Mouse (Mus musculus): ENCODE data around the gene Serpina1b. TPM values are rescaled to one million over a fixed set of nuclear protein-coding genes. Genes with fewer than 3 reads are reported as not detected.

Serpina1b gene
- polyA plus RNA-seq (2015; fragmentation: Nextera tagmentation; extraction: Ambion mirVana) = 70.9 and 103 TPM in 2 replicates

DNA sequence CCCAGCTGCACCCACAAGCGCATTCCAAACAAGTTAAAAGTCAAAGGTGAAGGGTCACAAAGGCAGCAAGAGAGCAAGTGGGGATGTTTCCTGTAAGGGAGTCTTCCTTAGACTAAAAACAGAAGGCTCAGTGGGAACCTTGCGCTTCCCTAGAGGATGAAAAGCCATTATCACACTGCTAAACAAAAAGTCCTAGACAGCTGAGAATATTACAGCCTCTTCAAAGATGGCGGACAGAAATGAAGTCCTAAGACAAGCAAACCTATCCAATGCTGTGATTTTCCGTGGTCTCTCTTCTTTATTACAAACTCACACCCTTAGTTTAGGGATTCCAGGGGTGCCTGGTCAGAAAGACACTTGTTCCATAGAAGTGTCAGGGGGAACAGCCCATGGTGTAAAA is at the start of gene Serpina1b:
Serpina1b (minus strand) TSS at position 101 of the 400 bp plus-strand sequence.

GRCm38 (mm10) chr12:103863101-103863974 is 33.2 kb upstream of the Serpina1b start, which contains the start of gene Serpina1a:
Gene Serpina1a, minus strand, starts transcription at chr12:103863562.

GRCm38 (mm10) chr12:103773246-103773851 is 56.8 kb downstream of the Serpina1b start, which contains the start of gene Serpina1d:
Gene Serpina1d, minus strand, starts transcription at chr12:103773592.

DNA sequence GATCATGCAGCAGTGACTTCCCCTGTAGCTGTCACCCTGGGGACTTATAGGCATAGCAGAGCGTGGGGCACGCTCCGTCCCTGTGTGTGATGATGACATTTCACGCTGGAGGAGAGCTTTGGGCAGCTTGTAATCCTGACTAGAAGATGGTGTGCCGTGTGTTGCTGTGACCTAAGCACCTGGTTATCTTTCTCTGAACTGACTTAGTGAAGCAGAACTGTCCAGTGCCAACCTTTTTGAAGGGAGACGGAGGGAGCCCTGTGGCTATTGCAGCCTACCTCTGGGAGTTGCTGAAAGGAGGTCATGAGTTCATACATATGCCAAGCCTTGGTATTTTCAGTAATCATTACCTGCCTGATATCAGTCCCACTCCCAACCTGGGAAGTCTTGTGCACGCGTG is 134.7 kb downstream of the Serpina1b start, which contains the start of gene Serpina1f:
Serpina1f (minus strand) TSS at position 101 of the 400 bp plus-strand sequence.

Other genes with a start within 250 kb of the Serpina1b start
- gene Serpina10, start 198.9 kb downstream of the Serpina1b start, polyA plus RNA-seq (2015; fragmentation: Nextera tagmentation; extraction: Ambion mirVana) = 1.3 and 1.5 TPM in 2 replicates
- gene Serpina6, start 173.2 kb downstream of the Serpina1b start, polyA plus RNA-seq (2015; fragmentation: Nextera tagmentation; extraction: Ambion mirVana) = 0.65 and 0.69 TPM in 2 replicates
- gene Serpina16, start 154.2 kb downstream of the Serpina1b start, polyA plus RNA-seq (2015; fragmentation: Nextera tagmentation; extraction: Ambion mirVana) = 0.08 TPM in 1 of 2 replicates, not detected in the other
- gene Serpina1f, start 134.8 kb downstream of the Serpina1b start, polyA plus RNA-seq (2015; fragmentation: Nextera tagmentation; extraction: Ambion mirVana) = not detected in 2 replicates
- 59.0 and 87.8 TPM in 2 replicates for gene Serpina1d, start 56.8 kb downstream of the Serpina1b start, polyA plus RNA-seq (2015; fragmentation: Nextera tagmentation; extraction: Ambion mirVana)
- 65.9 and 92.8 TPM in 2 replicates for gene Serpina1a, start 33.2 kb upstream of the Serpina1b start, polyA plus RNA-seq (2015; fragmentation: Nextera tagmentation; extraction: Ambion mirVana)
- 28.3 and 41.0 TPM in 2 replicates for gene Serpina1c, start 74.5 kb upstream of the Serpina1b start, polyA plus RNA-seq (2015; fragmentation: Nextera tagmentation; extraction: Ambion mirVana)
- 102 and 144 TPM in 2 replicates for gene Serpina1e, start 128.6 kb upstream of the Serpina1b start, polyA plus RNA-seq (2015; fragmentation: Nextera tagmentation; extraction: Ambion mirVana)
- gene Serpina11, start 159.6 kb upstream of the Serpina1b start, polyA plus RNA-seq (2015; fragmentation: Nextera tagmentation; extraction: Ambion mirVana) = 5.1 and 6.6 TPM in 2 replicates
- 0.12 TPM in 1 of 2 replicates, not detected in the other for gene Serpina9, start 183.4 kb upstream of the Serpina1b start, polyA plus RNA-seq (2015; fragmentation: Nextera tagmentation; extraction: Ambion mirVana)
- not detected in 2 replicates for gene Serpina12, start 214.1 kb upstream of the Serpina1b start, polyA plus RNA-seq (2015; fragmentation: Nextera tagmentation; extraction: Ambion mirVana)

Measured in adrenal gland, postnatal 0 days (tissue).